Mouse (Mus musculus): ENCODE data around the gene Tbx6. TPM values are rescaled to one million over a fixed set of nuclear protein-coding genes. Genes with fewer than 3 reads are reported as not detected.

Gene Tbx6
- polyA plus RNA-seq, 1 experiment from 2014 or later, result 0.56 TPM

DNA sequence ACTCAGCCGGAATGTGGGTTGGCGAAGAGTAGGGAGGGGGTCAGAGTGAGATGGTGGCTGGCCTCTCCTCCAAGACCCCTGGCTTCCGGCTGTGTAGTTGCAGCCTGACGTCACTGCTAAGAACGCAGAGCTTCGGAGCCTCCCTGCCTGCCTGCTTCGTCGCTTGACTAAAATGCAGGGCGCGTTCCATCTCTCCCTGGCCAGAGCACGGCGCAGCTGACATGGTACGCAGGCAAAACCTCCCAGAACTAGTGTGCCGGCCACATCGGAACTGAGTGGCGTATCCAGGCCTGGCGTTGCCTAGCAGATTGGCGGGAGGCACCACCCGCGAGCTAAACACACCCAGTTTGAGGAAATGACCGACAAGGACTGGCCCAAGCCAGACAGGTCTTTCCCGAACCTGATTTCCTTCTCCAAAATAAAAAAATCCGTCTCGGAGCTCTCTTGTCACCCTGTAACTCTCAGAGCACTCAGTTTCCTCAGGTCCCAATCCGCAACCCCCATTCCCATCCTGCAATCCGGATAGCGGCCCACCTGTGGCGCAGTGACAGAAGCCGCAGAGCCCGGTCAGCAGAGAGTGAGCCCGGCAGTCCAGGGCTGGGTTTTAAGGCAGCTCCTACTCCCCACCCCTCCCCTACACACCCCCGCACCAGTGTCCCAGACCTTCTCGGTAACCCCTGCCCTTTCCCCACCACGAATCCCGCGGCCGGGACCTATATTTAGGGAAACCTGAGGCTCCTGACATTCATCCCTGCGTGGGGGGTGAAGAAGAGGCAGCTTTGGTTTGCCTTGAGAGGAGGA, 18.4 kb downstream of the Tbx6 start:
- no peak for DNase-seq (ENCODE audit: low spot score)

GRCm38 (mm10) chr7:126800269-126801056, 19.2 kb downstream of the Tbx6 start:
- DNase-seq (ENCODE audit: low spot score) (peak; percentile 56), ATAC-seq (no peak)
- 58% methylated on average over 5 of the region's 5 CpGs for WGBS
- Histone ChIP-seq H3K36me3 (ENCODE audit: insufficient read depth, low read length) (peaks cover 17% of the 10 kb centered on the region; the same call in 1 of the 2 replicates), H3K4me1 (ENCODE audit: insufficient read depth, low read depth, low read length) (peaks cover 10% of the 10 kb centered on the region; the same call in 1 of the 2 replicates), H3K9ac (replicated peaks; ENCODE audit: low read depth) (peak overlapping the region; percentile 71), H3K27me3 (replicated peaks; ENCODE audit: insufficient read depth, low read length) (no peaks in the 10 kb centered on the region), H3K4me3 (ENCODE audit: low read depth, low read length) (peak overlapping the region; percentile 76; the same call in 1 of the 2 replicates), H3K27ac (ENCODE audit: low read length) (peak overlapping the region; percentile 98), H3K4me2 (replicated peaks; ENCODE audit: low read depth, low read length) (peak overlapping the region; percentile 77), H3K9me3 (ENCODE audit: low read length) (no peaks in the 10 kb centered on the region)
- TF ChIP-seq CTCF (IDR thresholded peaks at IDR 0.05) (peak; percentile 20; the same call in 1 of the 2 replicates), EP300 (IDR thresholded peaks at IDR 0.05) (no peak)

More for the DNA sequence above, 18.4 kb downstream of the Tbx6 start:
- Histone ChIP-seq H3K4me2 (replicated peaks; ENCODE audit: low read depth, low read length) (peak overlapping the region; percentile 77), H3K9ac (replicated peaks; ENCODE audit: low read depth) (peak overlapping the region; percentile 71), H3K4me1 (ENCODE audit: insufficient read depth, low read depth, low read length) (peaks cover 10% of the 10 kb centered on the region; the same call in 1 of the 2 replicates), H3K27ac (ENCODE audit: low read length) (peak overlapping the region; percentile 98), H3K27me3 (replicated peaks; ENCODE audit: insufficient read depth, low read length) (no peaks in the 10 kb centered on the region), H3K9me3 (ENCODE audit: low read length) (no peaks in the 10 kb centered on the region), H3K36me3 (ENCODE audit: insufficient read depth, low read length) (peaks cover 19% of the 10 kb centered on the region; the same call in 1 of the 2 replicates), H3K4me3 (ENCODE audit: low read depth, low read length) (peak overlapping the region; percentile 76)
- TF ChIP-seq EP300 (IDR thresholded peaks at IDR 0.05), result no peak
- TF ChIP-seq CTCF (IDR thresholded peaks at IDR 0.05), result peak; percentile 41; the same call in 1 of the 2 replicates
- 1% methylated on average over 38 of the region's 38 CpGs for WGBS
- ATAC-seq, result peak; percentile 89

DNA sequence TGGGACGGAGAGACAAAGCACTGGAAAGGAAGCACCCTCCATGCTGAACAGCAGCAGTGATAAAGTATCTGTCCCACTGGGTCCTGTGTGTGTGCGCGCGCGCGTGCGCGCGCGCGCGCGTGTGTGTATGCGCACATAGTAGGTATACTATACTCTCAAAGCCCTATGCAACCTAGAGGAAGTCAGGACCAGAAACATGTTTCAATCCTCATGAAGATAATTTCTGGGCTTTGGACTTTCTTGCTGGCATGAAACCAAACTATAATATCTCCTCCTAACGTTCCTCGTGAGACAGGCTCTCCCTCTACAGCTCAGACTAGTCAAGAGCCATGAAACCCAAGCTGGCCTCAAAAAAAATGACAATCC, 19.8 kb downstream of the Tbx6 start:
- H3K36me3 ChIP-seq (ENCODE audit: insufficient read depth, low read length), result peaks cover 13% of the 10 kb centered on the region; the same call in 1 of the 2 replicates
- TF ChIP-seq CTCF (IDR thresholded peaks at IDR 0.05) (no peak), EP300 (IDR thresholded peaks at IDR 0.05) (no peak)
- no peak for DNase-seq (ENCODE audit: low spot score)
- H3K4me1 ChIP-seq (ENCODE audit: insufficient read depth, low read depth, low read length), result peaks cover 10% of the 10 kb centered on the region; the same call in 1 of the 2 replicates
- H3K4me3 ChIP-seq (ENCODE audit: low read depth, low read length), result no peak overlapping the region
- H3K27ac ChIP-seq (ENCODE audit: low read length), result no peak overlapping the region
- no peaks in the 10 kb centered on the region for H3K9me3 ChIP-seq (ENCODE audit: low read length)
- no peaks in the 10 kb centered on the region for H3K27me3 ChIP-seq (replicated peaks; ENCODE audit: insufficient read depth, low read length)
- no peak overlapping the region for H3K4me2 ChIP-seq (replicated peaks; ENCODE audit: low read depth, low read length)
- no peak for ATAC-seq
- 87% methylated on average over 16 of the region's 16 CpGs for WGBS
- H3K9ac ChIP-seq (replicated peaks; ENCODE audit: low read depth), result no peak overlapping the region

GRCm38 (mm10) chr7:126802134-126802889, 21.0 kb downstream of the Tbx6 start:
- WGBS, result 78% methylated on average over 11 of the region's 11 CpGs
- DNase-seq (ENCODE audit: low spot score), result no peak
- H3K9me3 ChIP-seq (ENCODE audit: low read length), result no peaks in the 10 kb centered on the region
- peaks cover 10% of the 10 kb centered on the region; the same call in 1 of the 2 replicates for H3K4me1 ChIP-seq (ENCODE audit: insufficient read depth, low read depth, low read length)
- ATAC-seq, result no peak
- no peak overlapping the region for H3K4me3 ChIP-seq (ENCODE audit: low read depth, low read length)
- TF ChIP-seq EP300 (IDR thresholded peaks at IDR 0.05), result no peak
- no peak for TF ChIP-seq CTCF (IDR thresholded peaks at IDR 0.05)
- H3K4me2 ChIP-seq (replicated peaks; ENCODE audit: low read depth, low read length), result no peak overlapping the region
- no peak overlapping the region for H3K9ac ChIP-seq (replicated peaks; ENCODE audit: low read depth)
- no peak overlapping the region for H3K27ac ChIP-seq (ENCODE audit: low read length)
- no peaks in the 10 kb centered on the region for H3K27me3 ChIP-seq (replicated peaks; ENCODE audit: insufficient read depth, low read length)
- H3K36me3 ChIP-seq (ENCODE audit: insufficient read depth, low read length), result 0 out of 2 replicates have a peak, but pooled peaks cover under 1% of the 10 kb centered on the region

GRCm38 (mm10) chr7:126803181-126803580, 21.9 kb downstream of the Tbx6 start:
- ATAC-seq (no peak), DNase-seq (ENCODE audit: low spot score) (no peak)
- Histone ChIP-seq H3K4me1 (ENCODE audit: insufficient read depth, low read depth, low read length) (peaks cover 1% of the 10 kb centered on the region; the same call in 1 of the 2 replicates), H3K9me3 (ENCODE audit: low read length) (no peaks in the 10 kb centered on the region), H3K27ac (ENCODE audit: low read length) (no peak overlapping the region), H3K4me3 (ENCODE audit: low read depth, low read length) (no peak overlapping the region), H3K9ac (replicated peaks; ENCODE audit: low read depth) (no peak overlapping the region), H3K4me2 (replicated peaks; ENCODE audit: low read depth, low read length) (no peak overlapping the region), H3K27me3 (replicated peaks; ENCODE audit: insufficient read depth, low read length) (no peaks in the 10 kb centered on the region), H3K36me3 (ENCODE audit: insufficient read depth, low read length) (no peaks in the 10 kb centered on the region)
- no peak for TF ChIP-seq EP300 (IDR thresholded peaks at IDR 0.05)
- 74% methylated on average over 6 of the region's 6 CpGs for WGBS
